Mouse (Mus musculus): ENCODE measurements around the gene Plxnb2.

- TF ChIP-seq CTCF (IDR thresholded peaks at IDR 0.05; ENCODE audit: borderline replicate concordance, insufficient read depth, low read length) (no peak), POLR2A (IDR thresholded peaks at IDR 0.05; ENCODE audit: low read depth, low read length) (no peak)
These were observed 1.7 kb upstream of the Plxnb2 start for GRCm38 (mm10) chr15:89182328-89182741.

Data from embryonic fibroblast, embryonic 13.5 days (primary cell).